25 mouse cellular contexts compared by ENCODE assay signal in the genomic region with DNA sequence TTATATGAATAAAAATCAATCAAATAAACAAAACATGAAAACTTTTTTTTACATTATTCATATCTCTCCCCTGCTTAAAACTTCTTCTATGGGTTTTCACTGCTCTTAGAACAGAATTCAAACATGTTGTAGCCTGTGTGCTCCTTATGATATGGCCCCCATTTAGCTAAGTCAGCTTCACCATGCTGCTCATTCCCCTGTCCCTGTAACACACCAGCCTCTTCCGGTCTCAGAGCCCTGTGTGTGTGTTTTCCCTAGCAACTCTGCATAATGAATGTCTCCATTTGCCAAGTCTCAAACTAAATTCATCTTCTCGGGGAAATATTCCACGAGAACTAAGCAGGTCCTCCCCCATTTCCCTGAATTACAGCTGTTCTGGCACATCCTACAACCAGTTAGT.
DNase-seq lines count a peak whose midpoint lies in the region; ATAC-seq lines count a peak whose summit lies in the region.
"Had no signal": no experiment of that assay in that cellular context is flagged by ENCODE, and none has a peak within 500 bp of the region (broad histone marks: within the 10 kb centered on the region; RNA-seq: fewer than 3 reads in every experiment).

No protein-coding gene starts in this region.

- no peak overlapping the region for H3K27ac ChIP-seq in forebrain, embryonic 13.5 days
- H3K27ac ChIP-seq in forebrain, embryonic 10.5 days, result no peak overlapping the region
- H3K27ac ChIP-seq in forebrain, embryonic 16.5 days (ENCODE audit: low read length), result no peak overlapping the region
- H3K27ac ChIP-seq in forebrain, embryonic 12.5 days, result no peak overlapping the region
- H3K27ac ChIP-seq: embryonic facial prominence, embryonic 13.5 days; embryonic facial prominence, embryonic 15.5 days had no signal

- no peaks in the 10 kb centered on the region for H3K9me3 ChIP-seq in forebrain, embryonic 13.5 days (replicated peaks)
- no peaks in the 10 kb centered on the region for H3K9me3 ChIP-seq in forebrain, embryonic 10.5 days
- H3K9me3 ChIP-seq in forebrain, embryonic 16.5 days (ENCODE audit: control insufficient read depth, low read length), result no peaks in the 10 kb centered on the region
- H3K9me3 ChIP-seq in forebrain, embryonic 12.5 days, result no peaks in the 10 kb centered on the region
- H3K9me3 ChIP-seq: embryonic facial prominence, embryonic 13.5 days; embryonic facial prominence, embryonic 15.5 days; G1E had no signal

- no peaks in the 10 kb centered on the region for H3K36me3 ChIP-seq in forebrain, embryonic 13.5 days (ENCODE audit: poor library complexity, severe bottlenecking)
- no peaks in the 10 kb centered on the region for H3K36me3 ChIP-seq in forebrain, embryonic 10.5 days (replicated peaks)
- H3K36me3 ChIP-seq in forebrain, embryonic 16.5 days (ENCODE audit: control insufficient read depth, insufficient read depth), result no peaks in the 10 kb centered on the region
- no peaks in the 10 kb centered on the region for H3K36me3 ChIP-seq in forebrain, embryonic 12.5 days (replicated peaks)
- H3K36me3 ChIP-seq: embryonic facial prominence, embryonic 13.5 days; embryonic facial prominence, embryonic 15.5 days; G1E had no signal

- H3K4me2 ChIP-seq in forebrain, embryonic 13.5 days, result no peak overlapping the region
- no peak overlapping the region for H3K4me2 ChIP-seq in forebrain, embryonic 16.5 days (ENCODE audit: low read length)
- no peak overlapping the region for H3K4me2 ChIP-seq in forebrain, embryonic 12.5 days
- H3K4me2 ChIP-seq: embryonic facial prominence, embryonic 13.5 days; embryonic facial prominence, embryonic 15.5 days had no signal

- H3K4me3 ChIP-seq in forebrain, embryonic 13.5 days, result no peak overlapping the region
- no peak overlapping the region for H3K4me3 ChIP-seq in forebrain, embryonic 10.5 days
- H3K4me3 ChIP-seq in forebrain, embryonic 16.5 days (replicated peaks; ENCODE audit: low read length), result no peak overlapping the region
- H3K4me3 ChIP-seq in forebrain, embryonic 12.5 days (replicated peaks), result no peak overlapping the region
- H3K4me3 ChIP-seq: embryonic facial prominence, embryonic 13.5 days; embryonic facial prominence, embryonic 15.5 days; erythroblast, embryonic 14.5 days had no signal

- no peaks in the 10 kb centered on the region for H3K4me1 ChIP-seq in forebrain, embryonic 13.5 days
- no peaks in the 10 kb centered on the region for H3K4me1 ChIP-seq in forebrain, embryonic 10.5 days
- H3K4me1 ChIP-seq in forebrain, embryonic 16.5 days (replicated peaks; ENCODE audit: control insufficient read depth, insufficient read depth, low read length), result no peaks in the 10 kb centered on the region
- H3K4me1 ChIP-seq in forebrain, embryonic 12.5 days, result no peaks in the 10 kb centered on the region
- H3K4me1 ChIP-seq: embryonic facial prominence, embryonic 13.5 days; embryonic facial prominence, embryonic 15.5 days had no signal

- peak; percentile 51; the same call in 1 of the 2 replicates for ATAC-seq in forebrain, embryonic 13.5 days
- 0 out of 2 replicates have a peak, but pooled peaks have one; percentile 47 for ATAC-seq in forebrain, embryonic 16.5 days
- no peak for ATAC-seq in forebrain, embryonic 12.5 days (ENCODE audit: low FRiP score)
- ATAC-seq: activated CD4-positive, CD25-positive, alpha-beta regulatory T cell, adult 4 months; CD4-positive, CD25-positive, alpha-beta regulatory T cell, adult 4 months; Patski had no signal

- 41% methylated on average over 3 of the region's 3 CpGs for WGBS in forebrain, embryonic 13.5 days
- 91% methylated on average over 3 of the region's 3 CpGs for WGBS in forebrain, embryonic 10.5 days
- WGBS in forebrain, embryonic 16.5 days, result 29% methylated on average over 3 of the region's 3 CpGs
- WGBS in forebrain, embryonic 12.5 days, result 65% methylated on average over 3 of the region's 3 CpGs

- DNase-seq in forebrain, embryonic 10.5 days (ENCODE audit: extremely low spot score, low spot score), result no peak
- DNase-seq in retina, postnatal 1 day, result peak; percentile 4
- no peak for DNase-seq in retina, embryonic 14.5 days (ENCODE audit: low spot score)
- DNase-seq: adrenal gland, adult 8-10 months; adrenal gland, postnatal 14 days; adrenal gland, postnatal 36 days; B cell, adult 2 months; cerebellum, adult 11 months; cerebellum, adult 18-20 months; cerebellum, adult 8-10 months; cerebellum, adult 9-11 months; cerebellum, postnatal 14 days; cerebellum, postnatal 36 days; embryo, embryonic 11 days had no signal

- H3K27me3 ChIP-seq in forebrain, embryonic 13.5 days, result no peaks in the 10 kb centered on the region
- H3K27me3 ChIP-seq in forebrain, embryonic 10.5 days (ENCODE audit: poor library complexity, severe bottlenecking), result no peaks in the 10 kb centered on the region
- no peaks in the 10 kb centered on the region for H3K27me3 ChIP-seq in forebrain, embryonic 16.5 days (replicated peaks; ENCODE audit: control insufficient read depth, insufficient read depth, low read length)
- H3K27me3 ChIP-seq in forebrain, embryonic 12.5 days, result no peaks in the 10 kb centered on the region
- H3K27me3 ChIP-seq: CH12.LX; embryonic facial prominence, embryonic 13.5 days; embryonic facial prominence, embryonic 15.5 days had no signal

- H3K9ac ChIP-seq in forebrain, embryonic 13.5 days, result no peak overlapping the region
- no peak overlapping the region for H3K9ac ChIP-seq in forebrain, embryonic 16.5 days (replicated peaks; ENCODE audit: low read depth, low read length)
- no peak overlapping the region for H3K9ac ChIP-seq in forebrain, embryonic 12.5 days
- H3K9ac ChIP-seq: embryonic facial prominence, embryonic 13.5 days; embryonic facial prominence, embryonic 15.5 days had no signal
